24 mouse cellular contexts compared by ENCODE assay signal in the genomic region with DNA sequence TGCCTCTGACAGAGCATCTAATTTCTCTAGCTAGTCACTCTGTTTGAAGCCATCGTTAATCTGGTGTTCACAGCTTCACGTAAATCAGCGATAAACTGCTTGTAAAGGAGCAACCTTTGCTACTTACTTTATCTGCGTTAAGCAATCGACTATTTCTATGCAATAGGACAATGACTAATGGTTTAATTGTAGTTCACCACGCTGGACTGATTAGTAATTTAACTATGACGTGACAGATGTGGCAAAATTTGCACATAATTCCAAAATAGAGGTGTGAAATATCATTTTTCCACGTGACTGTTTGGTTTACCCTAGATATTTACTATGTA. TPM values are rescaled to one million over a fixed set of nuclear protein-coding genes. Genes with fewer than 3 reads are reported as not detected.
DNase-seq lines count a peak whose midpoint lies in the region; ATAC-seq and TF ChIP-seq lines count a peak whose summit lies in the region.
"Had no signal": no experiment of that assay in that cellular context is flagged by ENCODE, and none has a peak within 500 bp of the region (broad histone marks: within the 10 kb centered on the region; RNA-seq: fewer than 3 reads in every experiment).

No protein-coding gene starts in this region.

- no peak overlapping the region for H3K9ac ChIP-seq in heart, adult 2 months (ENCODE audit: low read depth, low read length)
- H3K9ac ChIP-seq in heart, embryonic 15.5 days, result no peak overlapping the region
- no peak overlapping the region for H3K9ac ChIP-seq in heart, embryonic 11.5 days (ENCODE audit: low read depth, low read length)
- H3K9ac ChIP-seq in intestine, postnatal 0 days (ENCODE audit: low read depth, low read length), result no peak overlapping the region
- no peak overlapping the region for H3K9ac ChIP-seq in intestine, embryonic 16.5 days (ENCODE audit: low read depth, low read length)
- H3K9ac ChIP-seq in lung, postnatal 0 days (replicated peaks; ENCODE audit: low read depth), result no peak overlapping the region
- H3K9ac ChIP-seq: embryonic facial prominence, embryonic 13.5 days; forebrain, embryonic 12.5 days; forebrain, embryonic 15.5 days; hindbrain, embryonic 12.5 days; hindbrain, embryonic 15.5 days had no signal

- DNase-seq in heart, adult 2 months, result no peak
- DNase-seq in heart, adult 18-20 months, result no peak
- DNase-seq in lung, postnatal 0 days (ENCODE audit: low spot score), result no peak
- no peak for DNase-seq in lung, postnatal 36 days
- DNase-seq: adrenal gland, adult 2 months; adrenal gland, postnatal 25 days; B cell, adult 2 months; cerebellum, adult 11-12 months; cerebellum, adult 8-10 months; embryo, embryonic 11 days; gastrocnemius, postnatal 10 days had no signal

- ATAC-seq in heart, embryonic 15.5 days (replicated peaks; ENCODE audit: insufficient number of reproducible peaks, insufficient read depth, low FRiP score, low read depth), result no peak
- ATAC-seq in heart, embryonic 11.5 days (replicated peaks; ENCODE audit: insufficient number of reproducible peaks, low FRiP score, low TSS enrichment), result no peak
- peak; percentile 64 for ATAC-seq in intestine, postnatal 0 days
- ATAC-seq in intestine, embryonic 16.5 days, result no peak
- peak; percentile 20; the same call in 1 of the 2 replicates for ATAC-seq in lung, postnatal 0 days
- ATAC-seq: forebrain, embryonic 15.5 days had no signal

- intact Hi-C loops in heart, adult 2 months (cut with DNase I), result no loop called here

- no peaks in the 10 kb centered on the region for H3K27me3 ChIP-seq in heart, adult 2 months (ENCODE audit: control insufficient read depth, insufficient read depth, low read length)
- H3K27me3 ChIP-seq in heart, embryonic 15.5 days, result no peaks in the 10 kb centered on the region
- no peaks in the 10 kb centered on the region for H3K27me3 ChIP-seq in heart, embryonic 11.5 days (ENCODE audit: control insufficient read depth, insufficient read depth, low read length)
- no peaks in the 10 kb centered on the region for H3K27me3 ChIP-seq in intestine, postnatal 0 days (replicated peaks; ENCODE audit: control insufficient read depth, insufficient read depth, low read length)
- no peaks in the 10 kb centered on the region for H3K27me3 ChIP-seq in intestine, embryonic 16.5 days (replicated peaks; ENCODE audit: control insufficient read depth, insufficient read depth, low read length)
- H3K27me3 ChIP-seq in lung, postnatal 0 days (replicated peaks; ENCODE audit: insufficient read depth, low read length), result no peaks in the 10 kb centered on the region
- H3K27me3 ChIP-seq: CH12.LX; embryonic facial prominence, embryonic 13.5 days; forebrain, embryonic 15.5 days; hindbrain, embryonic 12.5 days; hindbrain, embryonic 15.5 days had no signal

- H3K9me3 ChIP-seq in heart, embryonic 15.5 days (replicated peaks), result no peaks in the 10 kb centered on the region
- no peaks in the 10 kb centered on the region for H3K9me3 ChIP-seq in heart, embryonic 11.5 days (replicated peaks; ENCODE audit: control insufficient read depth, low read length)
- H3K9me3 ChIP-seq in intestine, postnatal 0 days (ENCODE audit: control insufficient read depth), result no peaks in the 10 kb centered on the region
- no peaks in the 10 kb centered on the region for H3K9me3 ChIP-seq in intestine, embryonic 16.5 days (ENCODE audit: control insufficient read depth, low read length)
- H3K9me3 ChIP-seq in lung, postnatal 0 days (ENCODE audit: low read length), result no peaks in the 10 kb centered on the region
- H3K9me3 ChIP-seq: embryonic facial prominence, embryonic 10.5 days; embryonic facial prominence, embryonic 13.5 days; forebrain, embryonic 12.5 days; forebrain, embryonic 15.5 days; G1E; hindbrain, embryonic 12.5 days; hindbrain, embryonic 15.5 days had no signal

- H3K79me2 ChIP-seq in heart, adult 2 months (replicated peaks; ENCODE audit: control insufficient read depth, insufficient read depth, low read length), result no peaks in the 10 kb centered on the region

- no peak for TF ChIP-seq CTCF in heart, adult 2 months (IDR thresholded peaks at IDR 0.05)
- no peak for TF ChIP-seq CTCF in intestine, postnatal 0 days (IDR thresholded peaks at IDR 0.05; ENCODE audit: low read depth)
- TF ChIP-seq CTCF in lung, postnatal 0 days (IDR thresholded peaks at IDR 0.05), result no peak

- no peak overlapping the region for H3K4me2 ChIP-seq in heart, embryonic 15.5 days
- no peak overlapping the region for H3K4me2 ChIP-seq in heart, embryonic 11.5 days
- H3K4me2 ChIP-seq in intestine, postnatal 0 days (replicated peaks; ENCODE audit: low read depth), result no peak overlapping the region
- no peak overlapping the region for H3K4me2 ChIP-seq in intestine, embryonic 16.5 days (ENCODE audit: low read depth, low read length)
- no peak overlapping the region for H3K4me2 ChIP-seq in lung, postnatal 0 days (replicated peaks; ENCODE audit: low read depth, low read length)
- H3K4me2 ChIP-seq: embryonic facial prominence, embryonic 13.5 days; forebrain, embryonic 12.5 days; forebrain, embryonic 15.5 days; hindbrain, embryonic 12.5 days; hindbrain, embryonic 15.5 days had no signal

- H3K27ac ChIP-seq in heart, adult 2 months, result peak overlapping the region; percentile 44
- H3K27ac ChIP-seq in heart, embryonic 15.5 days, result peak overlapping the region; percentile 52; the same call in 1 of the 2 replicates
- H3K27ac ChIP-seq in heart, embryonic 11.5 days (ENCODE audit: low read depth, low read length), result no peak overlapping the region
- H3K27ac ChIP-seq in intestine, postnatal 0 days (ENCODE audit: low read depth, low read length), result no peak overlapping the region
- H3K27ac ChIP-seq in intestine, embryonic 16.5 days (ENCODE audit: low read length), result no peak overlapping the region
- H3K27ac ChIP-seq in lung, postnatal 0 days (ENCODE audit: low read length), result peak overlapping the region; percentile 64
- H3K27ac ChIP-seq: embryonic facial prominence, embryonic 10.5 days; embryonic facial prominence, embryonic 13.5 days; forebrain, embryonic 12.5 days; forebrain, embryonic 15.5 days; hindbrain, embryonic 12.5 days; hindbrain, embryonic 15.5 days had no signal

- WGBS in heart, adult 2 months, result 58% methylated on average over 8 of the region's 8 CpGs
- 69% methylated on average over 8 of the region's 8 CpGs for WGBS in heart, embryonic 15.5 days
- 77% methylated on average over 8 of the region's 8 CpGs for WGBS in heart, embryonic 11.5 days (ENCODE audit: insufficient replicate concordance)
- WGBS in intestine, postnatal 0 days, result 28% methylated on average over 8 of the region's 8 CpGs
- 52% methylated on average over 8 of the region's 8 CpGs for whole genome bisulfite sequencing in intestine, embryonic 16.5 days
- WGBS in lung, postnatal 0 days, result 44% methylated on average over 8 of the region's 8 CpGs

- no peak for TF ChIP-seq POLR2A in heart, adult 2 months (IDR thresholded peaks at IDR 0.05; ENCODE audit: insufficient read depth, low read depth, low read length)

- no peaks in the 10 kb centered on the region for H3K36me3 ChIP-seq in heart, adult 2 months (ENCODE audit: control insufficient read depth, insufficient read depth, low read length)
- no peaks in the 10 kb centered on the region for H3K36me3 ChIP-seq in heart, embryonic 15.5 days
- no peaks in the 10 kb centered on the region for H3K36me3 ChIP-seq in heart, embryonic 11.5 days (ENCODE audit: control insufficient read depth, insufficient read depth, low read length)
- no peaks in the 10 kb centered on the region for H3K36me3 ChIP-seq in intestine, postnatal 0 days (ENCODE audit: control insufficient read depth, insufficient read depth)
- H3K36me3 ChIP-seq in intestine, embryonic 16.5 days (ENCODE audit: control insufficient read depth, insufficient read depth, low read length), result no peaks in the 10 kb centered on the region
- H3K36me3 ChIP-seq in lung, postnatal 0 days (ENCODE audit: insufficient read depth, low read length), result no peaks in the 10 kb centered on the region
- H3K36me3 ChIP-seq: embryonic facial prominence, embryonic 10.5 days; embryonic facial prominence, embryonic 13.5 days; forebrain, embryonic 12.5 days; forebrain, embryonic 15.5 days; G1E; hindbrain, embryonic 12.5 days; hindbrain, embryonic 15.5 days had no signal

- H3K4me3 ChIP-seq in heart, adult 2 months, result no peak overlapping the region
- no peak overlapping the region for H3K4me3 ChIP-seq in heart, embryonic 15.5 days
- H3K4me3 ChIP-seq in heart, embryonic 11.5 days (ENCODE audit: low read depth, low read length), result no peak overlapping the region
- no peak overlapping the region for H3K4me3 ChIP-seq in intestine, postnatal 0 days (ENCODE audit: low read depth, low read length)
- H3K4me3 ChIP-seq in intestine, embryonic 16.5 days (ENCODE audit: low read length), result no peak overlapping the region
- H3K4me3 ChIP-seq in lung, postnatal 0 days (ENCODE audit: low read depth, low read length), result no peak overlapping the region
- H3K4me3 ChIP-seq: embryonic facial prominence, embryonic 10.5 days; embryonic facial prominence, embryonic 13.5 days; erythroblast, embryonic 14.5 days; forebrain, embryonic 12.5 days; forebrain, embryonic 15.5 days; hindbrain, embryonic 12.5 days; hindbrain, embryonic 15.5 days had no signal

- peaks cover 2% of the 10 kb centered on the region; the same call in 1 of the 2 replicates for H3K4me1 ChIP-seq in heart, adult 2 months (ENCODE audit: control insufficient read depth, insufficient read depth, low read length)
- H3K4me1 ChIP-seq in heart, embryonic 15.5 days (replicated peaks), result peaks cover 9% of the 10 kb centered on the region
- H3K4me1 ChIP-seq in heart, embryonic 11.5 days (ENCODE audit: control insufficient read depth, insufficient read depth, low read length), result 0 out of 2 replicates have a peak, but pooled peaks cover 4% of the 10 kb centered on the region
- H3K4me1 ChIP-seq in intestine, postnatal 0 days (replicated peaks; ENCODE audit: control insufficient read depth, insufficient read depth, low read length), result no peaks in the 10 kb centered on the region
- H3K4me1 ChIP-seq in intestine, embryonic 16.5 days (ENCODE audit: control insufficient read depth, insufficient read depth, low read length), result peaks cover 12% of the 10 kb centered on the region
- no peaks in the 10 kb centered on the region for H3K4me1 ChIP-seq in lung, postnatal 0 days (ENCODE audit: insufficient read depth, low read depth, low read length)
- H3K4me1 ChIP-seq: forebrain, embryonic 12.5 days; forebrain, embryonic 15.5 days; hindbrain, embryonic 12.5 days; hindbrain, embryonic 15.5 days had no signal

- TF ChIP-seq EP300 in heart, adult 2 months (IDR thresholded peaks at IDR 0.05; ENCODE audit: insufficient read depth, low read depth, low read length), result no peak
- no peak for TF ChIP-seq EP300 in lung, postnatal 0 days (IDR thresholded peaks at IDR 0.05)

RNA-seq across cellular contexts. Expression of a gene that starts 30.1 kb away (rescaled TPM):
- total RNA-seq in heart, adult 2 months (2021), result 10 to 100 TPM; 13.6 to 13.7 TPM
- 6.2 and 9.9 TPM in 2 replicates for polyA plus RNA-seq in heart, adult 2 months (2012; rRNA removed)
- 10 to 100 TPM; 12.7 to 17.6 TPM for total RNA-seq in heart, adult 18-20 months (2021)
- polyA plus RNA-seq in heart, embryonic 15.5 days (2015; fragmentation: Nextera tagmentation; extraction: Ambion mirVana), result 19.0 and 24.9 TPM in 2 replicates
- 30.4 and 31.9 TPM in 2 replicates for polyA plus RNA-seq in heart, embryonic 11.5 days (2014; fragmentation: Nextera tagmentation; extraction: Ambion mirVana)
- 27.1 and 27.2 TPM in 2 replicates for polyA plus RNA-seq in intestine, postnatal 0 days (2015; fragmentation: Nextera tagmentation; extraction: Ambion mirVana)
- polyA plus RNA-seq in intestine, embryonic 16.5 days (2015; fragmentation: Nextera tagmentation; extraction: Ambion mirVana), result 25.7 and 25.8 TPM in 2 replicates
- polyA plus RNA-seq in lung, postnatal 0 days (2015; fragmentation: Nextera tagmentation; extraction: Ambion mirVana), result 44.8 and 46.4 TPM in 2 replicates

Comparison
In these comparisons a context has a peak if more than half of its experiments do, and no peak if none do; other contexts are left out.
1. H3K27ac ChIP-seq: peak in heart, adult 2 months (single experiment), heart, embryonic 15.5 days (single experiment) and lung, postnatal 0 days (single experiment); none in heart, embryonic 11.5 days (single experiment), intestine, postnatal 0 days (single experiment) and intestine, embryonic 16.5 days (single experiment).
2. ATAC-seq: peak in intestine, postnatal 0 days (single experiment) and lung, postnatal 0 days (single experiment); none in heart, embryonic 15.5 days (single experiment), heart, embryonic 11.5 days (single experiment) and intestine, embryonic 16.5 days (single experiment).